Mouse (Mus musculus) C2C12 (cell line): ENCODE data around the gene Dner. TPM values are rescaled to one million over a fixed set of nuclear protein-coding genes. Genes with fewer than 3 reads are reported as not detected.

Source experiments
- H3K27me3 ChIP-seq: one replicate; pipeline ENCODE4 v1.6.1; 2011; ENCODE audit not compliant: control insufficient read depth, insufficient read depth, insufficient read length
- H3K36me3 ChIP-seq: one replicate; pipeline ENCODE4 v1.6.1; 2011; ENCODE audit not compliant: control insufficient read depth, insufficient read depth
- H3K4me3 ChIP-seq: one replicate; pipeline ENCODE4 v1.5.1; 2011; ENCODE audit warnings: mild to moderate bottlenecking, control low read depth; ENCODE audit not compliant: poor library complexity, insufficient read depth, severe bottlenecking
- H3K79me2 ChIP-seq: one replicate; pipeline ENCODE4 v1.6.1; 2011; ENCODE audit not compliant: control insufficient read depth, insufficient read depth
- H3K79me3 ChIP-seq: one replicate; pipeline ENCODE4 v1.6.1; 2011; ENCODE audit warnings: low read depth, control low read depth
- H3ac ChIP-seq: one replicate; pipeline ENCODE3; 2011; ENCODE audit warnings: low read depth; ENCODE audit not compliant: control insufficient read depth, insufficient read length
- CEBPB ChIP-seq: IDR thresholded peaks from one replicate; pipeline ENCODE4 v1.6.1; 2011; ENCODE audit warnings: low read depth, mild to moderate bottlenecking, control low read depth, moderate library complexity
- CTCF ChIP-seq: IDR thresholded peaks from one replicate; pipeline ENCODE4 v1.5.1; 2011; ENCODE audit not compliant: control insufficient read depth, insufficient read depth, insufficient read length
- FOSL1 ChIP-seq: IDR thresholded peaks from one replicate; pipeline ENCODE4 v1.8.0; 2011; ENCODE audit warnings: mild to moderate bottlenecking, low read length; ENCODE audit not compliant: poor library complexity, insufficient read depth, severe bottlenecking
- MAX ChIP-seq: IDR thresholded peaks from one replicate; pipeline ENCODE4 v1.6.1; 2011; ENCODE audit warnings: mild to moderate bottlenecking, control low read depth
- MYOD1 ChIP-seq: IDR thresholded peaks from one replicate; pipeline ENCODE4 v1.6.1; 2011; ENCODE audit warnings: low read depth; ENCODE audit not compliant: control insufficient read depth, insufficient read length
- MYOG ChIP-seq: IDR thresholded peaks from one replicate; pipeline ENCODE4 v1.6.1; 2011; ENCODE audit not compliant: control insufficient read depth, insufficient read length; ENCODE audit errors: extremely low read depth
- USF1 ChIP-seq: IDR thresholded peaks from one replicate; pipeline ENCODE4 v1.6.1; 2011; ENCODE audit warnings: low read depth, mild to moderate bottlenecking, control low read depth, moderate library complexity
- polyA plus RNA-seq: library from polyadenylated mRNA; unstranded; fragments of >200 nt; fragmentation: generic; extraction: Trizol; gene quantifications from one replicate; pipeline ENCODE4 v1.2.1, GENCODE M21; 2012; ENCODE audit warnings: missing spikeins

Dner gene
- polyA plus RNA-seq, 1 experiment, result 0.04 TPM

- H3ac ChIP-seq, result no peak overlapping the region
- no peaks in the 10 kb centered on the region for H3K79me2 ChIP-seq
- H3K79me3 ChIP-seq, result no peaks in the 10 kb centered on the region
- H3K27me3 ChIP-seq, result no peaks in the 10 kb centered on the region
- H3K4me3 ChIP-seq, result no peak overlapping the region
- no peak for TF ChIP-seq CTCF
- TF ChIP-seq MYOG, result no peak
- no peaks in the 10 kb centered on the region for H3K36me3 ChIP-seq
These were observed 144.0 kb downstream of the Dner start for GRCm38 (mm10) chr1:84552005-84552404.

DNA sequence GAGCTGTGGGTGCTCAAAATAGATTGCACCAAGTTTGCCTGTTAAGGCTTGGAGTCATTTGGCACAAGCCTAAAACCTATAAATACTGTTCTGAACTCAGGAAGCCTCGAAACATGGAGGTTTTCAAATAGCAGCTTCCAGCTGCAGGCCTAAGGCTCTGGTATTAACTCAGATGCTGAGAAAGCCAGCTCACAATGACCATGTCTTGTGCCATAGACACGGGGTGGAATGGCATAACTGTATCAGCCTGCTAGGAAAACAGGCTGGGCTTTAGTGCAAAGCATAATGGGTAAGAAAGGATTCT, 146.0 kb downstream of the Dner start:
- Histone ChIP-seq H3K36me3 (no peaks in the 10 kb centered on the region), H3K27me3 (no peaks in the 10 kb centered on the region), H3K79me3 (no peaks in the 10 kb centered on the region), H3ac (no peak overlapping the region), H3K79me2 (no peaks in the 10 kb centered on the region), H3K4me3 (no peak overlapping the region)
- TF ChIP-seq CTCF (no peak), CEBPB (no peak), FOSL1 (no peak), MYOD1 (no peak), USF1 (no peak), MAX (no peak), MYOG (no peak)

GRCm38 (mm10) chr1:84549367-84550064, 146.5 kb downstream of the Dner start:
- H3ac ChIP-seq, result no peak overlapping the region
- no peaks in the 10 kb centered on the region for H3K79me2 ChIP-seq
- H3K4me3 ChIP-seq, result no peak overlapping the region
- H3K27me3 ChIP-seq, result no peaks in the 10 kb centered on the region
- no peak for TF ChIP-seq USF1
- no peak for TF ChIP-seq CTCF
- no peak for TF ChIP-seq FOSL1
- no peaks in the 10 kb centered on the region for H3K36me3 ChIP-seq
- H3K79me3 ChIP-seq, result no peaks in the 10 kb centered on the region

- Histone ChIP-seq H3K79me3 (no peaks in the 10 kb centered on the region), H3ac (no peak overlapping the region), H3K79me2 (no peaks in the 10 kb centered on the region), H3K36me3 (no peaks in the 10 kb centered on the region), H3K27me3 (no peaks in the 10 kb centered on the region), H3K4me3 (no peak overlapping the region)
- TF ChIP-seq MAX, result no peak
These were observed 160.0 kb downstream of the Dner start for GRCm38 (mm10) chr1:84536069-84536468.

- TF ChIP-seq CTCF (no peak), FOSL1 (no peak), MYOD1 (no peak), CEBPB (no peak), USF1 (no peak), MAX (no peak), MYOG (no peak)
- Histone ChIP-seq H3K36me3 (no peaks in the 10 kb centered on the region), H3ac (no peak overlapping the region), H3K79me2 (no peaks in the 10 kb centered on the region), H3K27me3 (no peaks in the 10 kb centered on the region), H3K4me3 (no peak overlapping the region), H3K79me3 (no peaks in the 10 kb centered on the region)
These were observed 170.5 kb downstream of the Dner start for GRCm38 (mm10) chr1:84525514-84525913.

- no peaks in the 10 kb centered on the region for H3K36me3 ChIP-seq
- H3K4me3 ChIP-seq, result no peak overlapping the region
- no peaks in the 10 kb centered on the region for H3K27me3 ChIP-seq
- no peaks in the 10 kb centered on the region for H3K79me2 ChIP-seq
- no peak overlapping the region for H3ac ChIP-seq
- no peak for TF ChIP-seq CEBPB
- no peak for TF ChIP-seq USF1
- TF ChIP-seq FOSL1, result no peak
- no peak for TF ChIP-seq CTCF
- TF ChIP-seq MYOG, result no peak
- TF ChIP-seq MYOD1, result no peak
- no peak for TF ChIP-seq MAX
- no peaks in the 10 kb centered on the region for H3K79me3 ChIP-seq
These were observed 171.6 kb downstream of the Dner start for GRCm38 (mm10) chr1:84524413-84524812.

DNA sequence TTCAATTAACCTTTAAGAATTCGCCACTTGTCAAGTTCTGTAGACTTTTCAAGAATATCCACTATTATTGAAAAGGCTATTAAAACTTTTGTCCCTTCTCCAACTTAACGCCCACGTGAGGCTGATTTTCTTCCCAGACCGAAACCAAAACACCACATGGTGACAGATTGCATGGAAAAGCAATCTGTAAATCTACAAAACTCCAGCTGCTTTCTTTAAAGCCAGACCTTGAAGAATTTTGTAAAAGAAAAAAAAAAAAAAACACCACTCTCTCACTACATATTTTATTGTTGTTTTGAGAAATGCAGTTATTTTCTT, 173.1 kb downstream of the Dner start:
- H3K4me3 ChIP-seq, result no peak overlapping the region
- no peaks in the 10 kb centered on the region for H3K36me3 ChIP-seq
- no peaks in the 10 kb centered on the region for H3K79me2 ChIP-seq
- no peaks in the 10 kb centered on the region for H3K79me3 ChIP-seq
- H3ac ChIP-seq, result no peak overlapping the region
- TF ChIP-seq FOSL1, result no peak
- TF ChIP-seq MYOD1, result no peak
- no peak for TF ChIP-seq CTCF
- no peak for TF ChIP-seq USF1
- no peak for TF ChIP-seq CEBPB
- no peak for TF ChIP-seq MYOG
- no peaks in the 10 kb centered on the region for H3K27me3 ChIP-seq
